Mouse (Mus musculus) E14TG2a.4 (cell line): ENCODE results near the gene Pik3r2.

Experiments used
- CTCF ChIP-seq: conservative IDR thresholded peaks from 2 replicates; pipeline ENCODE4 v1.5.1; 2014; ENCODE audit warnings: low read length
- NANOG ChIP-seq: IDR thresholded peaks from 2 replicates; pipeline ENCODE4 v1.6.1; 2014; ENCODE audit warnings: borderline replicate concordance, low read length, mixed read lengths
- POU5F1 ChIP-seq: IDR thresholded peaks from 2 replicates; pipeline ENCODE4 v1.6.1; 2014; ENCODE audit warnings: low read length, borderline replicate concordance

DNA sequence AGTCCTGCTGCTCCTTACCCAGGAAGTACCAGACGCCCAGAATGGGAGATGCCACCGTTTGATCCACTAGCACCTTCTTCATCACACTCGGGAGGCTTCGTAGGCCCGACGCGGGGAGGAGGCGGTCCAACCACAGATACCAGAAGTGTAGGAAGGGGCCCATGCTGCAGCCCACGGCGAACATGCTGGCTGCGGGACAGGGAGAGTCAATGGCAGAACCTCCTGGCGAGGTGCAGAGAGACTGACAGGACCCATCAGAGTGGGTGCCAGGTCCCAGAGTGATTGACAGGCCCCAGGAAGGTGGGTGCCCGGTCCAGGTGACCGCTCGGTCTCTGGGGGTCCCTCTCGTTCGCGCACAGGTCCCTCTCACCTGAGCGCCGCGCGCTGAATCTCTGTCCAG, 16.2 kb downstream of the Pik3r2 start:
- TF ChIP-seq CTCF (no peak), NANOG (no peak), POU5F1 (no peak)
